15 mouse cellular contexts compared by ENCODE assay signal in the genomic region with DNA sequence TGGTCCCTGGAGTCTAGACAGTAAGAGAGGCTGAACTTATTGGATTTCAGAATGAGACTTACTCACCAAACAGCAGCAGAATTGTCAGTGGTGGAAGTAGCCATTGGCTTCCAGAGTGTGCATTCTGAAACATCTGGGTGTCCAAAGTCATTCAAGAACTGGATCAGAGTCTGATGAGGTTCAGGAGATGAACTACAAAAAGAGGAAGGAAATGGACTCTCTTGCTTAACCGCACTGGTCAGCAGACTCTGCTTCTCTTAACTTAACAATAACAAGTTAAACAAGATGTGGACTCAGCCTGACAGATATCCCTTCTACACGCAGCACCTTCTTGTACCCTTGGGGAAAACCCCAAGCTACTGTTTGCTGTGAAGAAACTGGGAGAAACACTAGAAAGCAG. TPM values are rescaled to one million over a fixed set of nuclear protein-coding genes. Genes with fewer than 3 reads are reported as not detected.
DNase-seq lines count a peak whose midpoint lies in the region; ATAC-seq and TF ChIP-seq lines count a peak whose summit lies in the region.
"Had no signal": no experiment of that assay in that cellular context is flagged by ENCODE, and none has a peak within 500 bp of the region (broad histone marks: within the 10 kb centered on the region; RNA-seq: fewer than 3 reads in every experiment).

No protein-coding gene starts in this region.

- H3K9ac ChIP-seq in lung, postnatal 0 days (replicated peaks; ENCODE audit: low read depth) = no peak overlapping the region
- H3K9ac ChIP-seq: heart, embryonic 12.5 days; midbrain, embryonic 12.5 days; neural tube, embryonic 12.5 days had no signal

- peak overlapping the region; percentile 41 for H3K4me3 ChIP-seq in gastrocnemius, adult 2 months
- H3K4me3 ChIP-seq in lung, postnatal 0 days (ENCODE audit: low read depth, low read length) = no peak overlapping the region
- H3K4me3 ChIP-seq in small intestine, adult 2 months (ENCODE audit: low read depth, low read length) = no peak overlapping the region
- H3K4me3 ChIP-seq: embryonic facial prominence, embryonic 10.5 days; heart, embryonic 12.5 days; midbrain, embryonic 12.5 days; neural tube, embryonic 12.5 days had no signal

- no peaks in the 10 kb centered on the region for H3K27me3 ChIP-seq in lung, postnatal 0 days (replicated peaks; ENCODE audit: insufficient read depth, low read length)
- peaks cover 5% of the 10 kb centered on the region; the same call in 1 of the 2 replicates for H3K27me3 ChIP-seq in small intestine, adult 2 months (ENCODE audit: control insufficient read depth, insufficient read depth, low read length)

- H3K4me1 ChIP-seq in lung, postnatal 0 days (ENCODE audit: insufficient read depth, low read depth, low read length) = no peaks in the 10 kb centered on the region; the same call in 1 of the 2 replicates
- H3K4me1 ChIP-seq in small intestine, adult 2 months (ENCODE audit: control insufficient read depth, insufficient read depth, insufficient read length, low read length) = no peaks in the 10 kb centered on the region
- H3K4me1 ChIP-seq: midbrain, embryonic 12.5 days; neural tube, embryonic 12.5 days had no signal

- TF ChIP-seq POLR2A in small intestine, adult 2 months (IDR thresholded peaks at IDR 0.05; ENCODE audit: low read depth, low read length) = no peak

- no peaks in the 10 kb centered on the region for H3K36me3 ChIP-seq in lung, postnatal 0 days (ENCODE audit: insufficient read depth, low read length)
- H3K36me3 ChIP-seq in small intestine, adult 2 months (ENCODE audit: control insufficient read depth, insufficient read depth, low read length) = no peaks in the 10 kb centered on the region
- H3K36me3 ChIP-seq: embryonic facial prominence, embryonic 10.5 days; heart, embryonic 12.5 days; midbrain, embryonic 12.5 days; neural tube, embryonic 12.5 days had no signal

- H3K9me3 ChIP-seq in lung, postnatal 0 days (ENCODE audit: low read length) = no peaks in the 10 kb centered on the region
- H3K9me3 ChIP-seq: embryonic facial prominence, embryonic 10.5 days; heart, embryonic 12.5 days; midbrain, embryonic 12.5 days; neural tube, embryonic 12.5 days had no signal

- H3K27ac ChIP-seq in gastrocnemius, adult 2 months = no peak overlapping the region
- H3K27ac ChIP-seq in lung, postnatal 0 days (ENCODE audit: low read length) = no peak overlapping the region
- H3K27ac ChIP-seq in small intestine, adult 2 months (ENCODE audit: insufficient read depth, low read depth, low read length) = peak overlapping the region; percentile 29
- H3K27ac ChIP-seq: embryonic facial prominence, embryonic 10.5 days; midbrain, embryonic 12.5 days; neural tube, embryonic 12.5 days had no signal

- H3K4me2 ChIP-seq in lung, postnatal 0 days (replicated peaks; ENCODE audit: low read depth, low read length) = no peak overlapping the region
- H3K4me2 ChIP-seq: heart, embryonic 12.5 days; midbrain, embryonic 12.5 days; neural tube, embryonic 12.5 days had no signal

- ATAC-seq in lung, postnatal 0 days = no peak
- ATAC-seq: hindbrain, embryonic 16.5 days had no signal

- no peak for TF ChIP-seq EP300 in lung, postnatal 0 days (IDR thresholded peaks at IDR 0.05)

- DNase-seq in gastrocnemius, adult 2 months = no peak
- DNase-seq in gastrocnemius, postnatal 36 days = no peak
- DNase-seq in lung, postnatal 0 days (ENCODE audit: low spot score) = peak; percentile 51
- DNase-seq in lung, adult 18-20 months = no peak
- peak; percentile 46 for DNase-seq in lung, postnatal 25 days (ENCODE audit: low spot score)
- no peak for DNase-seq in embryo, embryonic 10.5 days (ENCODE audit: low spot score)
- DNase-seq in thymus, adult 18-20 months = no peak
- DNase-seq: cerebellum, adult 8-10 months had no signal

- no peak for TF ChIP-seq CTCF in gastrocnemius, adult 2 months (IDR thresholded peaks at IDR 0.05)
- no peak for TF ChIP-seq CTCF in lung, postnatal 0 days (IDR thresholded peaks at IDR 0.05)
- no peak for TF ChIP-seq CTCF in small intestine, adult 2 months (IDR thresholded peaks at IDR 0.05; ENCODE audit: extremely low read depth, insufficient read length, insufficient replicate concordance, low read depth, low read length)

- WGBS in lung, postnatal 0 days = 30% methylated on average over 2 of the region's 2 CpGs
- 75% methylated on average over 2 of the region's 2 CpGs for WGBS in small intestine, adult 2 months

- intact Hi-C loops in gastrocnemius, adult 2 months (cut with DNase I) = no loop called here
- intact Hi-C loops in gastrocnemius, postnatal 36 days (cut with DNase I) = no loop called here

RNA-seq across cellular contexts. Expression of gene Fcgr3, which starts 5.5 kb away (rescaled TPM):
- 1 to 10 TPM; 1.8 to 4.3 TPM for total RNA-seq in gastrocnemius, adult 2 months (2021)
- total RNA-seq in gastrocnemius, postnatal 36 days (2021) = 1 to 10 TPM; 2.6 to 4.6 TPM
- 29.3 and 37.4 TPM in 2 replicates for polyA plus RNA-seq in lung, postnatal 0 days (2015; fragmentation: Nextera tagmentation; extraction: Ambion mirVana)
- polyA plus RNA-seq in small intestine, adult 2 months (2012; rRNA removed) = 4.9 and 6.7 TPM in 2 replicates

RNA-seq across cellular contexts. Expression of gene Fcgr4, which starts 40.5 kb away (rescaled TPM):
- not detected for total RNA-seq in gastrocnemius, adult 2 months (2021)
- total RNA-seq in gastrocnemius, postnatal 36 days (2021) = not detected
- 3.3 and 4.0 TPM in 2 replicates for polyA plus RNA-seq in lung, postnatal 0 days (2015; fragmentation: Nextera tagmentation; extraction: Ambion mirVana)
- polyA plus RNA-seq in small intestine, adult 2 months (2012; rRNA removed) = 2.5 and 2.8 TPM in 2 replicates
- total RNA-seq: gastrocnemius, adult 18-20 months had no signal

RNA-seq across cellular contexts. Expression of gene Cfap126, which starts 54.5 kb away (rescaled TPM):
- 1 to 10 TPM in 1 of 2 experiments, under 1 TPM in 1; 0.75 to 1.8 TPM for total RNA-seq in gastrocnemius, adult 2 months (2021)
- total RNA-seq in gastrocnemius, postnatal 36 days (2021) = under 1 TPM; 0.54 to 0.91 TPM
- 32.2 and 33.2 TPM in 2 replicates for polyA plus RNA-seq in lung, postnatal 0 days (2015; fragmentation: Nextera tagmentation; extraction: Ambion mirVana)
- polyA plus RNA-seq in small intestine, adult 2 months (2012; rRNA removed) = 0.96 and 1.2 TPM in 2 replicates

Comparison
In these comparisons a context has a peak if more than half of its experiments do, and no peak if none do; other contexts are left out.
1. DNase-seq: peak in lung, postnatal 0 days (single experiment) and lung, postnatal 25 days (single experiment); none in gastrocnemius, adult 2 months (single experiment), gastrocnemius, postnatal 36 days (0 of 2), lung, adult 18-20 months (0 of 2), embryo, embryonic 10.5 days (single experiment) and thymus, adult 18-20 months (0 of 2).